Mouse (Mus musculus) gastrocnemius, postnatal 4 days (tissue): ENCODE measurements at regions not wholly inside any gene's neighbourhood (a gene's known extent, or its start where the extent isn't known, plus 50 kb on each side); places are given as distances from the start of the nearest gene placed in this dataset.
A peak's percentile ranks its signal among the peaks of the same experiment; 100 is the strongest.

Experiments used
- DNase-seq, 2 experiments: peaks; one replicate each; pipeline ENCODE4 v3.0.0; 2021 to 2022; ENCODE audit warnings: low spot score in 2 of 2, mixed read lengths in 2 of 2

GRCm38 (mm10) chr1:34930571-34930970, 80.8 kb downstream of the Plekhb2 start:
- no peak for DNase-seq

- DNase-seq, result no peak
Measured at GRCm38 (mm10) chr1:34943196-34943595, 93.4 kb downstream of the Plekhb2 start.

GRCm38 (mm10) chr1:34961633-34962507, 112.1 kb downstream of the Plekhb2 start:
- no peak for DNase-seq

- DNase-seq, result no peak
Measured at GRCm38 (mm10) chr1:34962508-34962885, 112.7 kb downstream of the Plekhb2 start.

GRCm38 (mm10) chr1:34974801-34975200, 125.0 kb downstream of the Plekhb2 start:
- no peak for DNase-seq

- no peak for DNase-seq
Measured at GRCm38 (mm10) chr1:34978156-34978555, 128.4 kb downstream of the Plekhb2 start.

- DNase-seq, result no peak
Measured at GRCm38 (mm10) chr1:34979350-34979749, 129.6 kb downstream of the Plekhb2 start.

- no peak for DNase-seq
Measured at GRCm38 (mm10) chr1:34981934-34982333, 132.2 kb downstream of the Plekhb2 start.

- no peak for DNase-seq
Measured at GRCm38 (mm10) chr1:34982966-34983365, 133.2 kb downstream of the Plekhb2 start.

- DNase-seq, result no peak
Measured at GRCm38 (mm10) chr1:34986861-34987260, 137.1 kb downstream of the Plekhb2 start.

GRCm38 (mm10) chr1:34987650-34988221, 138.0 kb downstream of the Plekhb2 start:
- DNase-seq, result no peak

GRCm38 (mm10) chr1:34988225-34988624, 138.4 kb downstream of the Plekhb2 start:
- no peak for DNase-seq

- DNase-seq, result no peak
Measured at GRCm38 (mm10) chr1:35000801-35001200, 151.0 kb downstream of the Plekhb2 start.

- DNase-seq, result peak in 1 of 2 experiments; percentile 20
Measured at GRCm38 (mm10) chr1:35017471-35017870, 167.7 kb downstream of the Plekhb2 start.

- DNase-seq, result no peak
Measured at GRCm38 (mm10) chr1:35032619-35033018, 182.8 kb downstream of the Plekhb2 start.

GRCm38 (mm10) chr1:35072811-35073210, 223.0 kb downstream of the Plekhb2 start:
- no peak for DNase-seq

GRCm38 (mm10) chr1:35094873-35095272, 245.1 kb downstream of the Plekhb2 start:
- DNase-seq, result no peak

GRCm38 (mm10) chr1:35095785-35096184, 246.0 kb downstream of the Plekhb2 start:
- no peak for DNase-seq

GRCm38 (mm10) chr1:35106665-35107064, 256.9 kb downstream of the Plekhb2 start:
- DNase-seq, result no peak

- DNase-seq, result no peak
Measured at GRCm38 (mm10) chr1:35109801-35110200, 260.0 kb downstream of the Plekhb2 start.

GRCm38 (mm10) chr1:35115521-35115920, 265.7 kb downstream of the Plekhb2 start:
- no peak for DNase-seq

- DNase-seq, result no peak
Measured at GRCm38 (mm10) chr1:35137907-35138306, 288.1 kb downstream of the Plekhb2 start.

GRCm38 (mm10) chr1:35149036-35149435, 299.3 kb downstream of the Plekhb2 start:
- no peak for DNase-seq
